Mouse (Mus musculus): Measurements from ENCODE around the gene Traf2. TPM values are rescaled to one million over a fixed set of nuclear protein-coding genes. Genes with fewer than 3 reads are reported as not detected.

Traf2 gene
- polyA plus RNA-seq, 1 experiment from 2014 or later = 19.2 TPM

DNA sequence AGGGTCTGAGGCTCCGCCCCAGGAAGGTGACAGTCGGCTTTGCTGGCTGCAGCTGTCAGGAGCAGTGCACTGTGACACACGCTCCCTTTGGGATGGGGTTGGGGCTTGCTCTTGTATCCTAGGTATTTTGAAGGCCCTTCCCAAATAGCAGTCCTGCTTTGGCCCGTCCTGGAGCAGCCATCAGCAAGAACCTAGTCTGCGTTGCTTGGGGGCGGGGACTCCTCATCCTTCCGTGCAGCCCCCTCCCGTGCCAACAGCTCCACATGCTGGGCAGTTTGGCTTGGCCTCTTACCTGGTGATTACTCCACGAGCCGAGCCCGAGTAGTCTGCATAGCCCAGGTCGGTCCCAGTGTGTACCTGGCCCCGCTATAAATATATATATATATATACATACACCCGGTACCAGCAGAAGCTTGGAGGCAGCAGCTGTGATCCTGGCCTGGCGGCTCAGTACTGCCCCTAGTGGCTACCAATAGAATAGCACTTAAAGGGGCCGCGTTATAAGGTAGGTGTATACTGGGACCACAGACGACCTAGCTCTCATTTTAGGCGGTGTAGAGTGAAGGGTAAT, 34.6 kb upstream of the Traf2 start, which contains the start of gene Ajm1:
Ajm1 (minus strand) TSS at position 464 of the 571 bp plus-strand sequence.
- H3K9ac ChIP-seq = peak within 1 kb of the TSS; percentile 66
- peak within 1 kb of the TSS; percentile 72 for H3K4me2 ChIP-seq
- 7% methylated on average over 19 of the region's 19 CpGs for WGBS

DNA sequence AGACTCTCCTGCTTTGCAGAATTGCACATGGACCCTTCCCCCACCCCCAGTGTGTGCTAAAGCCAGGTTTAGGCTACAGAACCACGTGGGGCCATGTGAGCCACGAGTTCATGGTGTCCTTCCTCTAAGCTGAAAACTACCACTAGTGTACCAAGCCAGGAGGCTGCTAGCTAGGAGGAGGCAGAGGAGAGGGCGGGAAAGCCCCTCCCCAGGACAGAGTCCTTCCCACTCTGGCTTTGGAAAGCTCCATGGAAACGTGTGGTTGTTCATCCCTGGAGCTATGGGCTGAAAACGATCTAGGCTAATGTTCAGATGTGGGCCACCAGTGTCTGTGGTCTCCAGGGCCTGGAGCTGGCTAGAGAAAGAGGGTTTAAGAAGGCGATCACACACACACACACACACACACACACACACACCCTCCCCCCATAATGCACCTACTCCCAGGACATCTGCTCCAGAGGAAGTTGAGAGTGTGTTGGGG, 33.9 kb upstream of the Traf2 start:
- Histone ChIP-seq H3K27me3 (peaks cover 55% of the 10 kb centered on the region), H3K4me3 (peak overlapping the region; percentile 48), H3K4me1 (replicated peaks) (peaks cover 75% of the 10 kb centered on the region), H3K36me3 (peaks cover 31% of the 10 kb centered on the region), H3K4me2 (peak overlapping the region; percentile 72), H3K9me3 (no peaks in the 10 kb centered on the region), H3K27ac (replicated peaks) (no peak overlapping the region), H3K9ac (peak overlapping the region; percentile 66)
- 45% methylated on average over 6 of the region's 6 CpGs for WGBS
- no peak for ATAC-seq (ENCODE audit: low read depth)

More for the DNA sequence above, 34.6 kb upstream of the Traf2 start, which contains the start of gene Ajm1:
- peak; percentile 77 for ATAC-seq (ENCODE audit: low read depth)
- peak within 1 kb of the TSS; percentile 48 for H3K4me3 ChIP-seq
- H3K4me1 ChIP-seq (replicated peaks) = peaks cover 70% of the 10 kb centered on the region
- peak within 1 kb of the TSS; percentile 83 for H3K27ac ChIP-seq (replicated peaks)
- H3K36me3 ChIP-seq = peaks cover 37% of the 10 kb centered on the region
- H3K9me3 ChIP-seq = no peaks in the 10 kb centered on the region
- peaks cover 47% of the 10 kb centered on the region for H3K27me3 ChIP-seq

DNA sequence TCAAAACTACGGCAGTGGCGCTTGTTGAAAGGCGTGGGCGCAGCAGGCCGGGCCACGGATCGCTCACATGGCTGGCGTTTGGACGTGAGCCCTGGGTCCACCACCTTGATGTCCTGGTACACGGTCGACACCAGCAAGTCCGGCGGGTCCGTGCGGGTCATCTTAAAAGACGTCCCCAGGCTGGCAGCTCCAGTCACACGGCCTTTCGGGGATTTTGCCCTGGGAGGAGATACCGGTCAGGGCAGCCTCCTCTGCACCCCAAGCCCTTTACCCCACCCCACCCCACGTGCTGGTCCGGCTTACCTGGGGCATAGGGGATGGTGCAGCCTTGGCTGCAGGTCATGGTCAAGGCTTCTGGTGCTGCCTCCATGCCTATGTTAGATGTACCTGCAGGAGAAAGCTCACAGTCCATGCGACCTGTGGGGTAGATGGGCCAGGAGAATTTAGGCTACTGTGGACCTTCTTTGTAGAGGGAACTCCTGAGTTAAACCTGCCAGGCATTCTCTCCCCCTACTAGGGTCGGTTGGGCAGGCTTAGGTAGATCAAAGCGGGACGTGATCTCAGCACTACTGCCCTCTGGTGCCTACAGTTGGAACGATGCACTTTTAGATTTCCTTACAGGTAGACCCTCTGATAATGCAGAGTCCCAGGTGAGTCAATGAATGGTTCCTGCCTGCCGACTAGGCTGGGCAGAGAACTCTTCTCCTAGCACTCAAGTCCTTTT, 33.2 kb upstream of the Traf2 start:
- Histone ChIP-seq H3K27me3 (peaks cover 56% of the 10 kb centered on the region), H3K9me3 (no peaks in the 10 kb centered on the region), H3K36me3 (peaks cover 24% of the 10 kb centered on the region), H3K4me2 (peak overlapping the region; percentile 72), H3K9ac (no peak overlapping the region; the same call in 1 of the 2 replicates), H3K4me1 (replicated peaks) (peaks cover 80% of the 10 kb centered on the region), H3K27ac (replicated peaks) (no peak overlapping the region), H3K4me3 (peak overlapping the region; percentile 18; the same call in 1 of the 2 replicates)
- ATAC-seq (ENCODE audit: low read depth) = no peak
- WGBS = 6% methylated on average over 27 of the region's 27 CpGs

DNA sequence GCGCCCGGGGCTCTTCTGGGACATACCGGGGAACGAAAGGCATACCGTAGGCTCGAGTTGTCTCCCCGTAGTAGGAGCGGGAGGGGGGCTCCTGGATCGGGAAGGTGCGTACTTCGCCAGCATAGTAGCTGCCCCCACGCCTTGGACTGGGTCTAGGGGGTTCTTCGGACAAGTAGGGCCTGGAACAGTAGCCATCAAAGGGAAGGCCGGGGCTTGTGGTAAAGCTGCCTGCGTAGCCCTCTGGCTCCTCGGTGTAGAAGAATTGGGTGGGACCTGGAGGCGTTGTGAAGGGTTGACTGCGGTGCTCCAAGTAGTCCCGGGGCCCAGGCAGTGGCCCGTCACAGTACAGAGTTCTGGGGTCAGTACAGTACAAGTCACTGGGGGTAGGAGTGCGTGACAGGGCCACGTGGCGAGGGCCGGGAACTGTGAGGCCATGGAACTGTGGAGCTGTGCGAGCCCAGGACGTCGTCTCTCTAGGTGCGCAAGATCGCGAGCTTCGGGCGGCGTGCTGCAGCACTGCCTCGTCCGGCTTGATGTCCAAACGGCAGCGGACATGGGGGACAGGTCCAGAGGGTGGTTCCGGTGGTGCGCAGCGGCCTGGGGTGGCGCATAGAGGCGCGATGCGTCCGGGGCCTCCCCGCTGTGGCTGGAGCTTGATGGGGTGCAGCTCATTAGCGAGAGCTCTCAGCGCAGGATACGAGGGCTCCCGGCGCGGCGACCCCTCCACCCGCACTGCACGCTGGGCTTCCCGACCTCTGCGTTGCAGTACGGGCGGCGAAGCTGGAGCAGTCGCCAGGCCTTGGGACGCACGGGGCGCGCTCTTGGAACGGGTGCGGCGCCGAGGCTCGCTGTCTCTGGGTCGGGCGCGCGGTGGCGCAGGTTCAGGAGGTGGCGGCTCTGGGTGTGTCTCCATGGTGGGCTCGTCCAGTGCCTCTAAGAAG, 32.3 kb upstream of the Traf2 start:
- Histone ChIP-seq H3K27me3 (peaks cover 56% of the 10 kb centered on the region), H3K4me2 (peak overlapping the region; percentile 44), H3K4me3 (peak overlapping the region; percentile 18; the same call in 1 of the 2 replicates), H3K4me1 (replicated peaks) (peaks cover 82% of the 10 kb centered on the region), H3K27ac (replicated peaks) (no peak overlapping the region), H3K9ac (peak overlapping the region; percentile 18; the same call in 1 of the 2 replicates), H3K9me3 (no peaks in the 10 kb centered on the region), H3K36me3 (peaks cover 15% of the 10 kb centered on the region)
- WGBS = 5% methylated on average over 77 of the region's 77 CpGs
- ATAC-seq (ENCODE audit: low read depth) = no peak

DNA sequence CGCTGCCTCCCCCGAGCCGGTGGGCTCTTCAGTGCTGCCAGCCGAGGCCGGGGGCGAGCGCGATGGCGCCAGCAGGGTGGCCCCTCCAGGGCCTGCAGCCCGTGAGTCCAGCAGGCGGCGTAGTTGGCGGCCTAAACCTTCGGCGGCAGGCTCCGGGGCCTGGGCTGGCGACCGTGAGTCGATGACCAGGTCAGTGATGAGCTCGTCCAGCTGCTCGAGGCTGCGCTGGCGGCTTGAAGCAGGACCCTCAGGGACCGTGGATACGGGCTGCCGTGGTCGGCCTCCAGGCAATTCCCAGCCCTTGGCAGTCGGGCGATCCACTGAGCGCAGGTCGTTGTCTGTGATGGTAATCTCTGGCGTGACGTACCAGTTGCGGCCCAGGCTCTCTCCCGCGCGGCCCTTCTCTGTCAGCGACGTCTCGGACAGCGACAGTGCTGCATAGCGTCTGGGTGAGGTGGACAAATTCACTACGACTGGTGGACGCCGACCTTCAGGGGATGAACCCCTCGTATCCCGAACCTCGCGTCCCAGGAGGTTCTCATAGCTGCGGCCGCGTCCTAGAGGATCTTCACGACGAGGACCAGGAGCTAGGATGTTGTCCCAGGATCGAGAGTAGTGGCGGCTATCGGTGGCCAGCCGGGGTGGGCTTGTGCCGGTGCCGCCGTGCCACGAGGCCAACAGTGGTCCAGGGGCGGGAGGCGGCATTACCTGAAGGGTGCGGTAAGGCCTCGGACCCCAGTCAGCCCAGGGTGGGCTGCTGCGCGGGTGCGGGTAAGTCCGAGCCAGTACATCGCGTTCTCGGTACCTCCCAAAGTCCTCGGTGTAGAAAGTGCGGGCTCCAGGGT, 31.4 kb upstream of the Traf2 start:
- H3K9ac ChIP-seq = peak overlapping the region; percentile 45
- peaks cover 83% of the 10 kb centered on the region for H3K4me1 ChIP-seq (replicated peaks)
- no peaks in the 10 kb centered on the region for H3K9me3 ChIP-seq
- peak overlapping the region; percentile 24 for H3K4me3 ChIP-seq
- peaks cover 8% of the 10 kb centered on the region for H3K36me3 ChIP-seq
- H3K4me2 ChIP-seq = peak overlapping the region; percentile 44
- peaks cover 56% of the 10 kb centered on the region for H3K27me3 ChIP-seq
- 8% methylated on average over 75 of the region's 75 CpGs for whole genome bisulfite sequencing
- no peak for ATAC-seq (ENCODE audit: low read depth)
- H3K27ac ChIP-seq (replicated peaks) = no peak overlapping the region

DNA sequence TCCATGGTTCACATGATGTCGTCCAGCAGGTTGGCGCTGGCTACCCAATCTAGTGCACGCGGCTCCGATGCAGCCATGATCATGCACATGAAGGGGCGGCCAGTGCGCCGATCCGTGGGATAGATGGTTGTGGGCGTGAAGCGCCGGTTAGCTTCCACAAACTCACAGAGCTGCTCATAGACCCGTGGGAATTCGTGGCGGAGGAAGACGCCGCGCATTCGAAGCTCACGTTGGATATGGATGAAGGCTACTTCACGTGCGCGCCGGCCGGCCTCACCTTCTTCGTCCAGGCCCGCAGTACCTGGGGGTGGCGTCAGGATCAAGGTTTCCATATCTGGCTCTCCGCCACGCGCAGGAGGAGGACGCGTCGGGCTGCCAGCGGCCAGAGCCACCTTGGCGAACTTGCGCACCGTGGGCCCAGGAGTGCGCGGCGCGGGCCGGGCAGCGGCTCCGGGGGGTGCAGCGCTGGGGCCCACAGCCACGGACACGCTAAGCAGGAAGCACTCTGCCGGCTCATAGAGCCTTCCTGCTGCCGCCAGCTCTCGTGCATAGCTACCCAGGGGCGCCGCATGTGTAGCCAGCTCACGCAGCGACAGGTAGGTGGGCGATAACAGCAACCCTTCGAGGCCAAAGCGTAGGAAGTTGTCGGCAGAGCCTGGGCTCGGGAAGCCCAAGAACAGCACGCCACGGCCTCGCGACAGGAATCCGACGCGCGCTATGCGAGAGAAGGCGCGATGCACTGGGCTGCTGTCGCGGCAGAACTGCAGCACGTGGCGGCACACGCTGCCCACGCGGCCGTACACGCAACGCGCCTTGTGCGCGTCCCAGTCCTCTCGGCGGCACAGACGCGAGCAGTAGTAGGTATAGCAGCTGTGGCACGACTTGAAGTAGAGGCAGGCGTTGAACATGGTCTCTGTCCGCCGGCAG, 30.5 kb upstream of the Traf2 start:
- Histone ChIP-seq H3K27me3 (peaks cover 56% of the 10 kb centered on the region), H3K4me1 (replicated peaks) (peaks cover 82% of the 10 kb centered on the region), H3K36me3 (peaks cover 12% of the 10 kb centered on the region; the same call in 1 of the 2 replicates), H3K9ac (peak overlapping the region; percentile 45), H3K27ac (replicated peaks) (no peak overlapping the region), H3K9me3 (no peaks in the 10 kb centered on the region), H3K4me2 (peak overlapping the region; percentile 44), H3K4me3 (peak overlapping the region; percentile 24)
- no peak for ATAC-seq (ENCODE audit: low read depth)
- WGBS = 12% methylated on average over 92 of the region's 92 CpGs

DNA sequence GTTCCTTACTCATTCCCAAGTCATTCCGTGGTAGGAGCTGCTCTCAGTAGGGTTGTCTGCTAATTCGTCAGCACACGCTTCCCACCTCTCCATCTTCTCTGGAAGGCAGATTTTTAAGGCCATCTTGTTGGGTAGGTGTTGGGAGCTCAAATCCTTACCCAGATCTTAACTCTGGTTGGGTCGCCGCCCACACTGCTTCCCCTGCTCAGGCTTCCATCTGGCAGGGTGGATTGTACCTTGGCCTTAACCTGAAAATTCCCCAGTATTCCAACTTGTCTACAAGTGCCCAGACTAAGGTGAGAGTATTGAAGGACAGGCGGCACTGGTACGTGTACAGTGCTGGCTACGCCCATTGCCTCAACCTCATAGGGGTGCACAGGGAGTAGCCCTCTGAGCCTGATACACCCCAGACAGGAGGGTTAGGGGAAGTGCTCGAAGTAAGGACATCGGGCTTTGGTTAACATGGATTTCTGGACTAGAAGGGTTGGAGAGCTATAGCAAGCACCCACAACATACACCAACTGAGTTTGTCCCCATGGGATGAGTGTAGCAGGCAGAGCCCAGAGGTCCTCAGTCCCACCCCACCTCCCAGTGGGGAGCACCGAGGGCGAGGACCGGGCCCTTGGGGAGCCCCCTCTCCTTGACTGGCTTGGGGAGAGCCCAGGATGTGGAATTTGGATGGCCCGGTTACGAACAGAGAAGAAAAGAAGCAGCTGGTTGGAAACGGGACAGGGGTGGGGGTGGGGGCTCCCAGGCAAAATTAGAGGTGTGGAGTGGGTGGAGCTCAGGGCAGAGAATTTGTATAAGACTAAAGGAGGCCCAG, 29.5 kb upstream of the Traf2 start:
- Histone ChIP-seq H3K4me3 (no peak overlapping the region), H3K4me2 (peak overlapping the region; percentile 96), H3K27me3 (peaks cover 56% of the 10 kb centered on the region), H3K9ac (peak overlapping the region; percentile 71; the same call in 1 of the 2 replicates), H3K36me3 (peaks cover 20% of the 10 kb centered on the region), H3K4me1 (replicated peaks) (peaks cover 74% of the 10 kb centered on the region), H3K9me3 (no peaks in the 10 kb centered on the region), H3K27ac (replicated peaks) (no peak overlapping the region)
- 68% methylated on average over 16 of the region's 16 CpGs for WGBS
- ATAC-seq (ENCODE audit: low read depth) = no peak

DNA sequence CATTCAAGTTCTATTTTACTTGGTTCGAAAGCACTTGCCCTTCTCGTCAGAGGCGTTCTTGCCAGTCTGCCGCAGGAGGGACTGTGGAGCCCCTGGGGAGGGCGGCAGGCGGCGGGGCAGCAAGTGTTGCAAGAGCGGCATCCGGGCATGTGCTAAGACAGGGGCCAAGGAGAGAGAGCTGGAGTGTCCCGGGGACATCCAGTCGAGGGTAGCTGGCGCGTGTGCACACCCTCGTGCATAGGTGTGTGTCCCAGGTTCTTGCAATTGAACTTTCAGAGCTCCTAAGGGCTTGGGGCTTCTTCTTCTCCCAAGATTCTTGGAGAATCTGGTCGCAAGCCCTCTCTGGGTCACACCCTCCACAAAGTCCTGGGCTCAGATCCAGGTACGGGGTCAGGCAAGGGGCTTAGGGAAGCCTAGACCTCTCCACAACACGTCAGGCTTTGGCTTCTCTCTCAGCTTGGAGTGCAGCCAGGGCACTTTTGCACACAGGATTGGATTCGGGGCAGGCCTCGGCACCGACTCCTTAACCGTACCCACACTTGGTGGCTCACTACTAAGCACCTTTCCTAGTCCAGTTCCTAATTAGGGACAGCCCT, 28.8 kb upstream of the Traf2 start:
- 13% methylated on average over 21 of the region's 21 CpGs for WGBS
- ATAC-seq (ENCODE audit: low read depth) = peak; percentile 5; the same call in 1 of the 2 replicates
- H3K9ac ChIP-seq = peak overlapping the region; percentile 71
- H3K27me3 ChIP-seq = peaks cover 50% of the 10 kb centered on the region
- H3K4me3 ChIP-seq = peak overlapping the region; percentile 61
- H3K4me2 ChIP-seq = peak overlapping the region; percentile 96
- no peaks in the 10 kb centered on the region for H3K9me3 ChIP-seq
- peaks cover 27% of the 10 kb centered on the region for H3K36me3 ChIP-seq
- peak overlapping the region; percentile 91 for H3K27ac ChIP-seq (replicated peaks)
- peaks cover 67% of the 10 kb centered on the region for H3K4me1 ChIP-seq (replicated peaks)

DNA sequence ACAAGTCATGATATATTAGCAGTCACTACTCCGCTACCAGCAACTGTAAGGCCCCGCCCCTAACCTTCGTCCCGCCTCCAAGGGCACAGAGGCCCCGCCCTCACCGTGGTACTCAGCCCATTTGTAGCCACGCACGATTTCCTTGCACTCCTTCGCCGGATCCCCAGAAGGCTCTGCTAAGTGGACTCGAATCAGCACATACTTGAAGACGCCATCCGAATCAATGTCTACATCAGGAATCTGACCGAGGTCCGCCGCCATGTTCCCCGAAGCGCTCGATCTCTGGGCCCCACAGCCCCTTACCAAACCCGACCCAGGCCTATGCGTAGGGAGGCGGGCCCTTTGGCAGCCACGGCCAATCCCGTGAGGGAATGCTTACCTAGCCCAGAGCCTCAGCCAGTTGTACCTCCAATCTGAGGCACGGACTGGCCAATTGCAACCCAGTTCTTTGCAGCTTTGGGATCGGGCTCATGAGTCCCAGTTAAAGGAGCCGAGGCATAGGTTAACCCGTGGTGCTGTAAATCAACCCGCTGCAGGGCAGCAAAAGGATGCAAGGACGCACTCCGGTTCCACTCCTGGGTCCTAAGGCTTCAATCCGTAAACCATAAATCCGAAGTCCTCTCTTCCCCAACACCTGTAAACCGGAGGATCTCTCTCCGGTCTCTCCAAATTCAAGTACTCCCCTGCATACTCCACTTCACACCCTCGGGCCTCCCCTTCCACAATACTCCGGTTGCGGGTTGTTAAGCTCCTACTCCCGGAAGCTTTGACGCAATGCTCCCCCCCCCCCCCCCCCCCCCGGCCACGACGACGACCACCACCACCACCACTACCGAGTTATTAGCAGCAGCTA, 28.1 kb upstream of the Traf2 start, which contains the start of the genes Mamdc4 and Phpt1:
Mamdc4 (minus strand) TSS at position 267 of the 853 bp plus-strand sequence.
Phpt1 (minus strand) TSS at position 646 of the 853 bp plus-strand sequence.
- Histone ChIP-seq H3K27me3 (peaks cover 42% of the 10 kb centered on the region), H3K36me3 (peaks cover 34% of the 10 kb centered on the region), H3K4me3 (peak within 1 kb of the TSS; percentile 61), H3K9ac (peak within 1 kb of the TSS; percentile 78), H3K9me3 (no peaks in the 10 kb centered on the region), H3K4me1 (replicated peaks) (peaks cover 60% of the 10 kb centered on the region), H3K4me2 (peak within 1 kb of the TSS; percentile 96), H3K27ac (replicated peaks) (peak within 1 kb of the TSS; percentile 91)
- under 1% methylated on average over 43 of the region's 45 CpGs for WGBS
- ATAC-seq (ENCODE audit: low read depth) = peak; percentile 98

All from neural tube, embryonic 13.5 days (tissue).